Mouse (Mus musculus) brain, adult 2 months (tissue): Measurements from ENCODE around the gene Cenpb.

ENCODE experiments used
- DNase-seq: peaks from one replicate; pipeline ENCODE4 v3.0.0; 2011; ENCODE audit warnings: low read depth, low spot score

Cenpb gene

GRCm38 (mm10) chr2:131200710-131201109 is 20.8 kb upstream of the Cenpb start:
- DNase-seq: no peak

- DNase-seq: no peak
Measured at GRCm38 (mm10) chr2:131196606-131197316, 16.9 kb upstream of the Cenpb start.

- DNase-seq: no peak
Measured at GRCm38 (mm10) chr2:131191005-131191390, 11.1 kb upstream of the Cenpb start.

GRCm38 (mm10) chr2:131190344-131191004 is 10.6 kb upstream of the Cenpb start:
- no peak for DNase-seq

- DNase-seq: no peak
Measured at GRCm38 (mm10) chr2:131189521-131190309, 9.8 kb upstream of the Cenpb start.

- DNase-seq: no peak
Measured at GRCm38 (mm10) chr2:131188311-131188710, 8.4 kb upstream of the Cenpb start.

- DNase-seq: no peak
Measured at GRCm38 (mm10) chr2:131187602-131187922, 7.7 kb upstream of the Cenpb start.

GRCm38 (mm10) chr2:131186771-131187601 is 7.1 kb upstream of the Cenpb start, which contains the start of the genes Cdc25b and Spef1:
Gene Cdc25b (plus strand): TSS chr2:131186949.
Gene Spef1 (minus strand): TSS chr2:131187282.
- peak; percentile 92 for DNase-seq

- DNase-seq: no peak
Measured at GRCm38 (mm10) chr2:131186343-131186742, 6.5 kb upstream of the Cenpb start.

GRCm38 (mm10) chr2:131179246-131179886 is 501 bp downstream of the Cenpb start:
- DNase-seq: peak; percentile 89

GRCm38 (mm10) chr2:131178828-131179245 is 1.0 kb downstream of the Cenpb start:
- no peak for DNase-seq

GRCm38 (mm10) chr2:131177932-131178331 is 1.9 kb downstream of the Cenpb start:
- DNase-seq: no peak

GRCm38 (mm10) chr2:131176491-131176890 is 3.4 kb downstream of the Cenpb start:
- no peak for DNase-seq

GRCm38 (mm10) chr2:131175945-131176309 is 3.9 kb downstream of the Cenpb start:
- no peak for DNase-seq

GRCm38 (mm10) chr2:131175286-131175944 is 4.5 kb downstream of the Cenpb start:
- no peak for DNase-seq

GRCm38 (mm10) chr2:131174700-131175099 is 5.2 kb downstream of the Cenpb start:
- peak; percentile 95 for DNase-seq

GRCm38 (mm10) chr2:131172322-131172721 is 7.5 kb downstream of the Cenpb start:
- no peak for DNase-seq

GRCm38 (mm10) chr2:131171401-131172104 is 8.3 kb downstream of the Cenpb start:
- DNase-seq: peak; percentile 58

- DNase-seq: no peak
Measured at GRCm38 (mm10) chr2:131170936-131171335, 8.9 kb downstream of the Cenpb start.

GRCm38 (mm10) chr2:131168914-131169313 is 11.0 kb downstream of the Cenpb start:
- DNase-seq: no peak
